Mouse (Mus musculus) limb, embryonic 11.5 days (tissue): ENCODE measurements at regions not wholly inside any gene's neighbourhood (a gene's known extent, or its start where the extent isn't known, plus 50 kb on each side); places are given as distances from the start of the nearest gene placed in this dataset.

ENCODE experiments used
- ATAC-seq: fragments of 200-750 bp; cut with Nextera tagmentation; 2 replicates; pipeline ENCODE4 v1.8.0; 2017; ENCODE audit warnings: low read depth; ENCODE audit not compliant: insufficient number of reproducible peaks, low FRiP score, low TSS enrichment
- DNase-seq: peaks from one replicate; pipeline ENCODE4 v3.0.0-alpha.2; 2015; ENCODE audit warnings: low spot score
- H3K27ac ChIP-seq: fragments of 300-500 bp; sonication (generic); replicated peaks from 2 replicates; pipeline ENCODE4 v1.5.1; 2014; ENCODE audit warnings: low read depth, mild to moderate bottlenecking, low read length
- H3K27me3 ChIP-seq: fragments of 300-500 bp; sonication (generic); 2 replicates; pipeline ENCODE4 v1.6.1; 2014; ENCODE audit warnings: mild to moderate bottlenecking, low read length, mixed read lengths; ENCODE audit not compliant: control insufficient read depth, insufficient read depth
- H3K36me3 ChIP-seq: fragments of 300-500 bp; sonication (generic); 2 replicates; pipeline ENCODE4 v1.6.1; 2014; ENCODE audit warnings: mild to moderate bottlenecking, low read length, moderate library complexity, mixed read lengths; ENCODE audit not compliant: control insufficient read depth, insufficient read depth
- H3K4me1 ChIP-seq: fragments of 300-500 bp; sonication (generic); 2 replicates; pipeline ENCODE4 v1.6.1; 2014; ENCODE audit warnings: low read length, mixed read lengths; ENCODE audit not compliant: control insufficient read depth, insufficient read depth
- H3K4me2 ChIP-seq: fragments of 300-500 bp; sonication (generic); 2 replicates; pipeline ENCODE4 v1.6.1; 2014; ENCODE audit warnings: low read depth, mild to moderate bottlenecking, moderate library complexity; ENCODE audit not compliant: severe bottlenecking
- H3K4me3 ChIP-seq: fragments of 300-500 bp; sonication (generic); 2 replicates; pipeline ENCODE4 v1.5.1; 2014; ENCODE audit warnings: low read depth, low read length
- H3K9ac ChIP-seq: fragments of 300-500 bp; sonication (generic); 2 replicates; pipeline ENCODE4 v1.6.1; 2014; ENCODE audit warnings: mild to moderate bottlenecking, low read length
- H3K9me3 ChIP-seq: fragments of 300-500 bp; sonication (generic); 2 replicates; pipeline ENCODE4 v1.6.1; 2016; ENCODE audit warnings: low read length; ENCODE audit not compliant: control insufficient read depth
- WGBS: fragments of 180-500 bp; shearing (Covaris S2); extraction: QIAGEN DNeasy Blood & Tissue Kit; methylation state at CpG from one replicate; pipeline ENCODE4 v1.1.7; 2014; 5-methylcytosine and 5-hydroxymethylcytosine counted together

DNA sequence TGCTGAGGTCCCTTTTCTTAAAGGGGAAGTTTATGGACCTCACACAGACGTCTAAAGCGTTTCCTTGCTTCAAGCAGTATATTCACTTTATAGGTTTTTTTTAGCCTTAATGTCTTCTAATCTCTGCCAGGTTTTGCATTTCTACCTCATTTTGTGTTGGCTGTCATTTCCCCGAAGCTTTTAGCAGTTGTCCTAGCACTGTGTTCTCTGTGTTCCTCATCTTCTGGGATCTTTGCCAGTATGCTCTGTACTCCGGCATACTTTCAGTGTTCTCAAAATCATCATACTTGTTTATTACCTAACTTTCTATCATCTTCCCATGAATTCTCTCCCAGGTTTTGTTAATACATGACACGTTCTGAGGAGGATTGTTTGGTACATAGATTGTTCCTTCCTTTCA is 333.5 kb upstream of the Lsamp start:
- Histone ChIP-seq H3K4me2 (no peak overlapping the region), H3K9me3 (no peaks in the 10 kb centered on the region), H3K4me3 (no peak overlapping the region), H3K27ac (no peak overlapping the region), H3K9ac (no peak overlapping the region), H3K27me3 (no peaks in the 10 kb centered on the region), H3K4me1 (no peaks in the 10 kb centered on the region), H3K36me3 (no peaks in the 10 kb centered on the region)
- DNase-seq (no peak), ATAC-seq (no peak)
- WGBS: 75% methylated on average over 5 of the region's 5 CpGs

DNA sequence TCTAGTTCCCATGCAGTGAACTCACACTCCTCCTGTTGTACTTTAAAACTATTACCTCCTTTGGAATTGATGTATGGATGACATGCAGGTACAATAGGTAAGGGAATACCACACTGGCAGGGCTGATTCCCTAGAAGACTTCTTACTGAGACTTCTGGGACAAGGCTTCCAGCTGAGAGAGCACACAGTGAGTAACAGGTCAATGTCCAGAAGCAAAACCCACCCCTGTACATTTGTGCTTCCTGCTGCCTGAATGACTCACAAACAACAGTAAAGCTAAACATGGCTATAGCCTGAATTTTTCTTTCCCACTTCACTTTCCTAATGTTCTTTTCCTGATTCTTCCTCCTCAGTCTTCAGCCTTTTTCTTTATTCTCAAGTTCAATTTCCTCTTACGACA is 316.3 kb upstream of the Lsamp start:
- ATAC-seq (no peak), DNase-seq (no peak)
- Histone ChIP-seq H3K36me3 (no peaks in the 10 kb centered on the region), H3K9ac (no peak overlapping the region), H3K9me3 (no peaks in the 10 kb centered on the region), H3K27ac (no peak overlapping the region), H3K4me1 (no peaks in the 10 kb centered on the region; the same call in 1 of the 2 replicates), H3K27me3 (no peaks in the 10 kb centered on the region), H3K4me3 (no peak overlapping the region), H3K4me2 (no peak overlapping the region)
- WGBS: 85% methylated on average over 1 of the region's 1 CpGs

DNA sequence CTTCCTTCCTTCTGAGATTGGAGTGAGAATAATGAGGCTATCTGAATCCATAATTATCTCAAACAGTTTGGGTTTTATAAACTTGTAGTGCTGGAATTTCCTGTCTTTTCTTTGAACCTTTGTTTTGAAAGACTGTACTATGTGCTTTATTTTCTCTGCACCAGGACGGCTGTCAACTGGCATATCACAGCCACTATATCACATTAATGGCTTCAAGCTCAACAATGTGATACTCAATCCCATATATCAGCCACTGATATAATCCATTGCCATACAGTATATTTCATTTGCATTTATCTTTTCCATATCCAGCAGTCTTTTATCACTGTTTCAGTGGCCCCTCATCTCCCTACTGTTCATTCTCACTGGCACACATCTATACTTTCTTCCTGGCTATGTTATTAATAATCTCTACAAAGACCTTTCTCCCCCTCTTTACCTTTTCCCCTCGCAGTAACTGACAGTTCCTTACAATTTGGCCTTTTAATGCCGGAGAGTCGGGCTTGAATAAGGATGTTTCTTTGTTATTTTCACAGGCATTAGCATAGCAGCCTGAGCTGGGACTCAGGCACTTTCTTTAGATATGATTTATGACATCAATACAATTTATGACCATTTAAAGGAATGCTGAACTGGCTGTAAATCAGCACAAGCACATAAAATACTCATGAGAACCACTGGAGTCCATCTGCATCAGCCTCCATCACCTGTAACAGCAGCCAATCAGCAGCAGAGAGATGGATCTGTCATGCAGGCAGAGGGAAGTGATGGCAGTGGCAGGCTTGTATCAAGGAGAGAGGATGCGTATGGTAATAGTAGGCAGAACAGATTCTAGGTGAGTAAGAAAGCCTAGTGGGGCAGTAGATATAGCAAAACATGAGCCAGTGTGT is 311.8 kb upstream of the Lsamp start:
- Histone ChIP-seq H3K9me3 (no peaks in the 10 kb centered on the region), H3K9ac (no peak overlapping the region), H3K4me3 (no peak overlapping the region), H3K4me1 (no peaks in the 10 kb centered on the region; the same call in 1 of the 2 replicates), H3K36me3 (no peaks in the 10 kb centered on the region), H3K27ac (no peak overlapping the region), H3K27me3 (no peaks in the 10 kb centered on the region), H3K4me2 (no peak overlapping the region)
- ATAC-seq (peak; percentile 68; the same call in 1 of the 2 replicates), DNase-seq (peak; percentile 42)
- 52% methylated on average over 5 of the region's 5 CpGs for WGBS

DNA sequence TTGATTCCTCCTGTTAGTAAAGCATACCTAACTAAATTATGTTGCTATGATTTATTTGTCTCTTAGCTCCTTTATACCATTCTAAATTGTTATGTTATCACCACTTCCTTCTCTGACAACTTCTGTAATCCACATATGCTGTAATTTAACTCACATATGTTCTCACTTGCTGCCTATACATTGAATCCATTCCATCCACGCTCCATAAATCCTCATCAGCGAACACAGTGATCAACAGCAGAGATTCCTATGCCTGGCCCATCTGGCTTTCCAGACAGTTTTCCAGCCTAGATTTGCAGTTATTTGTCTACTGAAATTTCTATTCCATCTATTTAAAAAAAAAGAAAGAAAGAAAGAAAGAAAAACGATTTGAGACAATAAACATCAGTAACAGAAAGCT is 308.4 kb upstream of the Lsamp start:
- Histone ChIP-seq H3K9ac (no peak overlapping the region), H3K9me3 (no peaks in the 10 kb centered on the region), H3K4me2 (no peak overlapping the region), H3K27me3 (no peaks in the 10 kb centered on the region), H3K4me1 (no peaks in the 10 kb centered on the region; the same call in 1 of the 2 replicates), H3K27ac (no peak overlapping the region), H3K36me3 (no peaks in the 10 kb centered on the region), H3K4me3 (no peak overlapping the region)
- WGBS: 49% methylated on average over 3 of the region's 3 CpGs
- ATAC-seq (no peak), DNase-seq (no peak)

DNA sequence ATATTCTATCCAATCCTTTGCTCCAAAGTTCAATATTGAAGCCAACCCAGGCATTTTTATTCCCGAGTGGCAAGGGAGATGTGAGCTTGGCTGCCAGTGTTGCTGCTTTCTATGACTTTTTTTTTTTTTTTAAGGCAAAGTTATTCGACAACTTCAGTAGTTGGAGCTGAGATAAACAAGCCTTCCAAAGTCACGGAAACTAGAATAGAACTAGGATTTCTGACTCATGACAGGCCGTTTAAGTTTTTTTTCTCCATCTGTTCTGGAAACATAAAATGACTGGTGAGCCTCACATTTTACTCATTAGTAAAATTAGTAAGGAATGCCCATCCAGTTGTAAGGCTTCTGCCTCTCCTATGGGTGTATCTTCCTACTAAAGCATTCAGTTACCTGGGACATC is 305.9 kb upstream of the Lsamp start:
- no peaks in the 10 kb centered on the region for H3K4me1 ChIP-seq
- H3K4me3 ChIP-seq: no peak overlapping the region
- H3K27ac ChIP-seq: no peak overlapping the region
- no peak overlapping the region for H3K9ac ChIP-seq
- 83% methylated on average over 4 of the region's 4 CpGs for WGBS
- ATAC-seq (no peak), DNase-seq (no peak)
- H3K36me3 ChIP-seq: no peaks in the 10 kb centered on the region
- no peaks in the 10 kb centered on the region for H3K9me3 ChIP-seq
- no peaks in the 10 kb centered on the region for H3K27me3 ChIP-seq
- H3K4me2 ChIP-seq: no peak overlapping the region

DNA sequence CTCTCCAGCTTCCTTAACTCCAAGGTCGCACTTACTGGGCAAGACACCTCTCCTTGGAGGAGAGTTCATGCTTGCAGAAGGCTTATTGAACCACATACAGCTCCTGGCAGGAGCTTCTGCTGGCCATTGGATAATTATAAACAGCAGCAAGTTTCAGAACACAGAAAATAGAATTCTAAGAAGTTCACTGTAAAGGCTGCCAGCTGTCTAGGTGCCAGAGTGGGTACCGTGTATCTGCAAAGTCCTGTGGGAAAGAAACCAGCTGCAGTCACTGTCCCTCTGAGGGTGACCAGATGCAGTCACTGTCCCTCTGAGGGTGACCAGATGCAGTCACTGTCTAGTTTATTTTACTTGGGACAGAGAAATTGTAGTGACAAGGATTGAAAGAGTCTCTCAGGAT is 291.1 kb upstream of the Lsamp start:
- 78% methylated on average over 2 of the region's 2 CpGs for WGBS
- Histone ChIP-seq H3K9ac (no peak overlapping the region), H3K4me3 (no peak overlapping the region), H3K27ac (no peak overlapping the region), H3K4me2 (no peak overlapping the region), H3K27me3 (no peaks in the 10 kb centered on the region), H3K4me1 (no peaks in the 10 kb centered on the region), H3K9me3 (no peaks in the 10 kb centered on the region), H3K36me3 (no peaks in the 10 kb centered on the region)
- ATAC-seq (no peak), DNase-seq (no peak)

DNA sequence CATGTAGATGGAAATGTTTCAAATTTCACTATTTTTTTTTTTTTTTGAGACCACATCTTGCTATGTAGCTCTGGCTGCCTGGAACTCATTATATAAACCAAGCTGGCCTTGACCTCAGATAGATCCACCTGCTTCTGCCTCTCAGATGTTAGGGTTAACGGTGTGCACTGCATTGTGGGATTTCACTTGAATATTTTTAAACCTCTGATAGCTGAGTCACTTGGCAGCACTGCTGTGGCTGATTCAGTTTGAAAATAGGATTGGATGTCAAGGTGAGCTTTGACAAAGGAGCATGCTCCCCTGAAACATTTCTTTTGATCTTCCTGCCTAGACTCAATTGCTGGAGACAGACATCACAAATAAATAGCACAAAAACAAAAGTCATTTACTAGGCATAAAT is 288.3 kb upstream of the Lsamp start:
- Histone ChIP-seq H3K4me3 (no peak overlapping the region), H3K4me1 (no peaks in the 10 kb centered on the region), H3K9me3 (no peaks in the 10 kb centered on the region), H3K4me2 (no peak overlapping the region), H3K27ac (no peak overlapping the region), H3K36me3 (no peaks in the 10 kb centered on the region), H3K27me3 (no peaks in the 10 kb centered on the region), H3K9ac (no peak overlapping the region)
- WGBS: 77% methylated on average over 1 of the region's 1 CpGs
- DNase-seq (no peak), ATAC-seq (no peak)

DNA sequence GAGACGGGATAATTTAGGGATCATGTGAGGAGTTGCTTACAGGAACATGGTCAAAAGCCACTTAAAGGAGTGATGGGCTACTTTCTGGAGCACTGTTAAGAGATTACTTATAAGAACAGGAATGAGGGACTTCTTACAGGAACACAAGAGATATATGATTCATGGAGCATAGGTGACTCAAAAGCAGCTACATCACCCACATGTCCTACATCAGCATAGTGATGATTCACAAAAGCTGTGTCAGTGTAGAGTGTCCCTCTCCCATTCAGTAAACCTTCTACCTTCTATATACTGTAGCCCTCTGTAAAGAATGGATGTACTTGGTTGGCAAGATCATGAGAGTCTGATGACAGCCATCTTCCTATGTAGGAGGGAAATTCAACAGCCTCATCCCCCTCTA is 285.0 kb upstream of the Lsamp start:
- Histone ChIP-seq H3K27me3 (no peaks in the 10 kb centered on the region), H3K4me1 (no peaks in the 10 kb centered on the region), H3K4me2 (no peak overlapping the region), H3K4me3 (no peak overlapping the region), H3K27ac (no peak overlapping the region), H3K9me3 (no peaks in the 10 kb centered on the region), H3K36me3 (no peaks in the 10 kb centered on the region), H3K9ac (no peak overlapping the region)
- 72% methylated on average over 1 of the region's 1 CpGs for WGBS
- ATAC-seq (no peak), DNase-seq (no peak)

DNA sequence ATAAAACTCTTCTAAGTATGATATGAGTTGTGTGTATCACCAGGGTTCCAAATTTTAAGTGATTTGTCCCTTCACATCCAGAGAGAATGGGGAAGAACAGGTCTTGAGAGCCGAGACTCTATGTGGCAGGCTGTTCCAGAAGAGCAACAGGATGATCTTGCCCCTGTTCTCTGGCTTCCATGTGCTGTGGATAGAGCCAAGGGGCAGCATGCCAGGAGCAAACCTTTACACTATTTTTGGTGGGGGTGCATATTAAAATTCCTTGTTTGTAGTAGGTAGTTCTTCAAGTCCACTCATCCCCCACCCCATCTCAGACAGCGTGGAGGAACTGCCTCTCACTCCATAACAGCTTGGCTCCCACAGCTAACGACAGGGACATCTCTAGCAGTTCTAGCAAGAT is 278.0 kb upstream of the Lsamp start:
- H3K27ac ChIP-seq: no peak overlapping the region
- H3K4me2 ChIP-seq: no peak overlapping the region
- no peaks in the 10 kb centered on the region for H3K36me3 ChIP-seq
- no peak overlapping the region for H3K9ac ChIP-seq
- no peaks in the 10 kb centered on the region; the same call in 1 of the 2 replicates for H3K27me3 ChIP-seq
- H3K4me3 ChIP-seq: no peak overlapping the region
- 77% methylated on average over 3 of the region's 3 CpGs for WGBS
- no peak for ATAC-seq
- DNase-seq: no peak
- H3K9me3 ChIP-seq: no peaks in the 10 kb centered on the region
- H3K4me1 ChIP-seq: no peaks in the 10 kb centered on the region
